Mouse (Mus musculus) bone marrow, adult 2 months (tissue): ENCODE data around the gene Lrp1.

Source experiments
- CTCF ChIP-seq: fragments of 200-500 bp; IDR thresholded peaks from 2 replicates; pipeline ENCODE4 v1.5.1; 2011; ENCODE audit warnings: low read length, control low read depth; ENCODE audit not compliant: control insufficient read depth, insufficient read depth
- POLR2A ChIP-seq: fragments of 200-500 bp; IDR thresholded peaks from 2 replicates; pipeline ENCODE4 v1.6.1; 2011; ENCODE audit warnings: low read depth, mild to moderate bottlenecking, control low read depth, low read length, borderline replicate concordance; ENCODE audit not compliant: control insufficient read depth

DNA sequence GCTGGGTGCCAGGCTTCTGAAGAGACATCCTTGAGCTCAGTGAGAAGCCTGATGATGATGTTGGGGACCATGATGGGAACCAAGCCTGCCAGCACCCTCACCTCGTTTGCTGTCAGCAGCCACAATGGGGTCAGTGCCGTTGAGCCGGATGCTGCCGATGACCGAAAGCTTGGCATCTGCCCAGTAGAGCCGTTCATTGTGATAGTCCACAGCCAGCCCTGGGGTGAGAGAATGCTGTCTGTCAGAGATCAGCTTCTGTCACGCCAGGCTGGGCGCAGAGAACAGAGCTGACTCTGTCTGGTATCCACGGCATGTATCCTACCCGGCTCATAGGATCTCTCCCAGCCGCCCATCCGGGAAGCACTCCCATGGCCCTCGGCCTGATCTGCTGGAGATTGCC is 78.9 kb downstream of the Lrp1 start:
- TF ChIP-seq CTCF, result no peak
- TF ChIP-seq POLR2A, result no peak
